Mouse (Mus musculus) cortical plate, adult 2 months (tissue): ENCODE data around the gene Myh10. TPM values are rescaled to one million over a fixed set of nuclear protein-coding genes. Genes with fewer than 3 reads are reported as not detected.
"Not testable (repeated sequence)": the region's sequence is repeated elsewhere in the genome, so short reads cannot be mapped to it uniquely, and the experiment has no call there.

ENCODE experiments used
- H3K27ac ChIP-seq: fragments of 200-500 bp; 2 replicates; pipeline ENCODE4 v1.5.1; 2012; ENCODE audit warnings: low read length, control low read depth, inconsistent platforms; ENCODE audit not compliant: insufficient read depth
- H3K4me1 ChIP-seq: fragments of 200-500 bp; 2 replicates; pipeline ENCODE4 v1.6.1; 2011; ENCODE audit warnings: low read length; ENCODE audit not compliant: control insufficient read depth, insufficient read depth
- H3K4me3 ChIP-seq: fragments of 200-500 bp; 2 replicates; pipeline ENCODE4 v1.5.1; 2011; ENCODE audit warnings: mild to moderate bottlenecking, low read length, control low read depth; ENCODE audit not compliant: insufficient read depth
- CTCF ChIP-seq: fragments of 200-500 bp; IDR thresholded peaks from 2 replicates; pipeline ENCODE4 v1.5.1; 2011; ENCODE audit warnings: mild to moderate bottlenecking, control low read depth, low read length; ENCODE audit not compliant: insufficient read depth; ENCODE audit errors: extremely low read depth
- POLR2A ChIP-seq: fragments of 200-500 bp; IDR thresholded peaks from 2 replicates; pipeline ENCODE4 v1.6.1; 2011; ENCODE audit warnings: mild to moderate bottlenecking, low read length, control low read depth; ENCODE audit not compliant: insufficient read depth; ENCODE audit errors: extremely low read depth
- polyA plus RNA-seq: library from polyadenylated mRNA; depleted of rRNA; stranded (reverse); fragments of >200 nt; gene quantifications from 2 replicates; pipeline ENCODE4 v1.2.3, GENCODE M21; 2012

The Myh10 gene
- polyA plus RNA-seq, 1 experiment: 140 TPM

- TF ChIP-seq CTCF: no peak
- TF ChIP-seq POLR2A: no peak
- Histone ChIP-seq H3K4me1 (peaks cover 4% of the 10 kb centered on the region), H3K27ac (no peak overlapping the region)
These were observed 25.9 kb downstream of the Myh10 start for GRCm38 (mm10) chr11:68717171-68717840.

GRCm38 (mm10) chr11:68719096-68719648 is 27.8 kb downstream of the Myh10 start:
- H3K27ac ChIP-seq: no peak overlapping the region
- no peak for TF ChIP-seq CTCF
- TF ChIP-seq POLR2A: no peak
- no peak overlapping the region for H3K4me3 ChIP-seq
- H3K4me1 ChIP-seq: peaks cover 6% of the 10 kb centered on the region; the same call in 1 of the 2 replicates

More at GRCm38 (mm10) chr11:68717171-68717840, 25.9 kb downstream of the Myh10 start:
- no peak overlapping the region for H3K4me3 ChIP-seq

- TF ChIP-seq POLR2A (no peak), CTCF (no peak)
- Histone ChIP-seq H3K4me3 (no peak overlapping the region), H3K27ac (no peak overlapping the region), H3K4me1 (peaks cover 6% of the 10 kb centered on the region; the same call in 1 of the 2 replicates)
These were observed 28.4 kb downstream of the Myh10 start for GRCm38 (mm10) chr11:68719774-68720173.

DNA sequence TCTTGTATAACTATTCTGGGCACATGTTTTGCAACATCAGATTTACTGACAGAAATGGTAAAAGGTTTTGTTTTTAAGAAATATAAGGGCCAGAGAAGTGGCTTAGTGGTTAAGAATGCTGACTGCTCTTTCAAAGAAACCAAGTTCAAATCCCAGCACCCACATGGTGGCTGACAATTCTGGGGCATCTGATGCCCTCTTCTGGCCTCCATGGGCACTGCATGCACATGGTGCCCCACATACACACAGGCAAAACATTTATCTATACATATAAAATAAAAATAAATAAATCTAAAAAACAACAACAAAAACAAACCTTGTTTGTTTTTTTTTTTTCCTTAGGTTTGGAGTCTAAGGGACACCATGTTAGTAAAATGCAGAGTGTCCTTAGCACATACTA is 32.8 kb downstream of the Myh10 start:
- peaks cover 2% of the 10 kb centered on the region; the same call in 1 of the 2 replicates for H3K4me1 ChIP-seq
- H3K4me3 ChIP-seq: no peak overlapping the region
- H3K27ac ChIP-seq: no peak overlapping the region
- TF ChIP-seq POLR2A: no peak
- peak; percentile 49 for TF ChIP-seq CTCF

- H3K27ac ChIP-seq: no peak overlapping the region
- peaks cover 3% of the 10 kb centered on the region; the same call in 1 of the 2 replicates for H3K4me1 ChIP-seq
- no peak for TF ChIP-seq POLR2A
- TF ChIP-seq CTCF: no peak
- no peak overlapping the region for H3K4me3 ChIP-seq
These were observed 37.3 kb downstream of the Myh10 start for GRCm38 (mm10) chr11:68728693-68729092.

DNA sequence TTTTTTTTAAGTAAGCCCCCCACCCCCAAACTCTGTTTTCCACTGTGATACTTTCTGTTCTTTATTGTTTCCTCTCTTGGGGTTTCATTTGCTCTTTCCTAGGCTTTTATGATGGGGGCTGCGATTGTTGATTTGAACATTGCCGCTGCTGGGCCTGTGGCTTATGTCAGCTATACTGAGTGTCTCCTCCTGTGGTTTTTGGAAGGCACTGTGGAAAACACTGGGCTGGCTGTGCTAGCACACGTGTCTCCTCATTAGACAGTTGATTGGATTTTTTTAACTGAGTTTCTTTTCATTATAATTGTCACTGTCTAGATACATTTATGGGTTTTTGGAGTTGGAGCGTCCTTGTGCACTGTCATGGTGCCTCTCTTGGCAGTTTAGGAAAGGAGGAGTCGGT is 39.4 kb downstream of the Myh10 start:
- no peak overlapping the region for H3K4me3 ChIP-seq
- TF ChIP-seq CTCF (no peak), POLR2A (no peak)
- no peak overlapping the region for H3K27ac ChIP-seq
- H3K4me1 ChIP-seq: peaks cover 3% of the 10 kb centered on the region; the same call in 1 of the 2 replicates

GRCm38 (mm10) chr11:68732066-68732465 is 40.7 kb downstream of the Myh10 start:
- TF ChIP-seq CTCF: no peak
- no peak for TF ChIP-seq POLR2A
- no peak overlapping the region for H3K4me3 ChIP-seq
- H3K4me1 ChIP-seq: peaks cover 3% of the 10 kb centered on the region; the same call in 1 of the 2 replicates
- no peak overlapping the region for H3K27ac ChIP-seq

DNA sequence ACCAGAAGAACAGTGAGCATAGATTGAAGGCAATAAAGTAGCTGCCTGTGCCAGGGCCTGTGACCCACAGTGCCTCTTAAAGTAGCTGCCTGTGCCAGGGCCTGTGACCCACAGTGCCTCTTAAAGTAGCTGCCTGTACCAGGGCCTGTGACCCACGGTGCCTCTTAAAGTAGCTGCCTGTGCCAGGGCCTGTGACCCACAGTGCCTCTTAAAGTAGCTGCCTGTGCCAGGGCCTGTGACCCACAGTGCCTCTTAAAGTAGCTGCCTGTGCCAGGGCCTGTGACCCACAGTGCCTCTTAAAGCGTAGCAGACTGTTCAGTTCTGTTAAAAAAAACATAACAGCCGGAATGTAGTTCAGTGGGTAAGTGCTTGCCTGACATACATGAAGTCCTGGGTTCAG is 42.0 kb downstream of the Myh10 start:
- not testable (repeated sequence) for H3K27ac ChIP-seq, H3K4me3 ChIP-seq, H3K4me1 ChIP-seq

GRCm38 (mm10) chr11:68739509-68739908 is 48.1 kb downstream of the Myh10 start:
- H3K4me1 ChIP-seq: peaks cover 4% of the 10 kb centered on the region; the same call in 1 of the 2 replicates
- TF ChIP-seq CTCF (no peak), POLR2A (no peak)
- H3K27ac ChIP-seq: no peak overlapping the region
- H3K4me3 ChIP-seq: no peak overlapping the region

DNA sequence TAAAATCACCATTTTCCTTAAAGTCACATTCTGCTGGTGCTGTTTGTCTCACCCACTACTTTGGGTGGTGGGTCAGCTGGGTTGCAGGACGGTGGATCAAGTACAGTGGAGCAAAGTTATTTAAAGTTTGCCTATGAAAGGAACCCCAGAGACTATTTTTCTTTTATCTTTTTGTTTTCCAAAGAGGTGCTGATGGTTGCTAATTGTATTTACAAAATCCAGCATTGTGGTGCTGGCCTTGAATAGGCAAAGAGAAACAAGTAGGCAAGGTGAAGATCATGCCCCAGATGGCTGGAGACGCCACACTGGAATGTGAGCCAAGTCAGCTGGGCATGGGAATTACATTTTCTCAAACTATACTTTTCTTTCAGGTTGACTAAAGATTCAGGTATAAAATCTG is 51.3 kb downstream of the Myh10 start:
- H3K4me1 ChIP-seq: peaks cover 13% of the 10 kb centered on the region; the same call in 1 of the 2 replicates
- no peak overlapping the region for H3K4me3 ChIP-seq
- TF ChIP-seq CTCF (no peak), POLR2A (no peak)
- no peak overlapping the region for H3K27ac ChIP-seq
